In the genomic region with DNA sequence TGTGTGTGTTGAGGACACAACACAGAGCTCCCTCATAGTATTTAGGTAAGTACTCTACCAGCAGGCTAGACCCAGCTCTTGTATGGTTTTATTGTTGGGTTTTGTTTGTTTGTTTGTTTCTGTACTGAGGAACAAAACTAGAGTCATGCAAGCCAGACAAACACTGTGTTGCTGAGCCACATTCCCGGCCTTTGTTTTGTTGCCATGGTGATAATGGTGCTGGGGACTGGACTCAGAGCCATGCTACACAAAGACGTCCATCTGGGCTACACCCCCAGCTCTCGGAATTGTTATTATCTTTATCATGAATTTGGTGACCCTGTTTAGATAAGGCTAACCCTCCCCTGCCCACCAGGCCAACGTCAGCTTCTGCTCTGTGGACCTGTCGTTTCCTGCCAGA, we compare ENCODE assay signal across 14 mouse cellular contexts.
DNase-seq lines count a peak whose midpoint lies in the region; ATAC-seq and TF ChIP-seq lines count a peak whose summit lies in the region.
"Had no signal": no experiment of that assay in that cellular context is flagged by ENCODE, and none has a peak within 500 bp of the region (broad histone marks: within the 10 kb centered on the region; RNA-seq: fewer than 3 reads in every experiment).

No protein-coding gene starts in this region.

- no peak overlapping the region for H3K4me3 ChIP-seq in kidney, postnatal 0 days (replicated peaks; ENCODE audit: low read depth, low read length)
- no peak overlapping the region for H3K4me3 ChIP-seq in forebrain, embryonic 15.5 days
- no peak overlapping the region for H3K4me3 ChIP-seq in liver, embryonic 12.5 days
- H3K4me3 ChIP-seq: limb, embryonic 15.5 days; megakaryocyte, embryonic 14.5 days had no signal

- no peak overlapping the region for H3K9ac ChIP-seq in kidney, postnatal 0 days (ENCODE audit: low read depth, low read length)
- no peak overlapping the region for H3K9ac ChIP-seq in forebrain, embryonic 15.5 days (replicated peaks)
- H3K9ac ChIP-seq in liver, embryonic 12.5 days = no peak overlapping the region
- H3K9ac ChIP-seq: limb, embryonic 15.5 days had no signal

- no peaks in the 10 kb centered on the region for H3K4me1 ChIP-seq in kidney, postnatal 0 days (replicated peaks; ENCODE audit: insufficient read depth, low read length)
- H3K4me1 ChIP-seq in forebrain, embryonic 15.5 days = peaks cover 12% of the 10 kb centered on the region
- no peaks in the 10 kb centered on the region for H3K4me1 ChIP-seq in liver, embryonic 12.5 days
- H3K4me1 ChIP-seq: limb, embryonic 15.5 days had no signal

- no peak for TF ChIP-seq CTCF in kidney, postnatal 0 days (IDR thresholded peaks at IDR 0.05; ENCODE audit: low read depth)

- H3K9me3 ChIP-seq in kidney, postnatal 0 days (replicated peaks; ENCODE audit: low read length) = no peaks in the 10 kb centered on the region
- H3K9me3 ChIP-seq in forebrain, embryonic 15.5 days = no peaks in the 10 kb centered on the region
- H3K9me3 ChIP-seq in liver, embryonic 12.5 days (replicated peaks) = no peaks in the 10 kb centered on the region
- H3K9me3 ChIP-seq: limb, embryonic 15.5 days had no signal

- H3K36me3 ChIP-seq in kidney, postnatal 0 days (ENCODE audit: insufficient read depth, low read length) = no peaks in the 10 kb centered on the region
- no peaks in the 10 kb centered on the region for H3K36me3 ChIP-seq in forebrain, embryonic 15.5 days
- no peaks in the 10 kb centered on the region for H3K36me3 ChIP-seq in liver, embryonic 12.5 days

- no peaks in the 10 kb centered on the region for H3K27me3 ChIP-seq in kidney, postnatal 0 days (ENCODE audit: insufficient read depth, low read length)
- H3K27me3 ChIP-seq in forebrain, embryonic 15.5 days = no peaks in the 10 kb centered on the region
- no peaks in the 10 kb centered on the region for H3K27me3 ChIP-seq in liver, embryonic 12.5 days (replicated peaks)
- H3K27me3 ChIP-seq: limb, embryonic 15.5 days had no signal

- H3K4me2 ChIP-seq in kidney, postnatal 0 days (ENCODE audit: low read length) = no peak overlapping the region
- H3K4me2 ChIP-seq in forebrain, embryonic 15.5 days (replicated peaks) = no peak overlapping the region
- H3K4me2 ChIP-seq in liver, embryonic 12.5 days = no peak overlapping the region
- H3K4me2 ChIP-seq: limb, embryonic 15.5 days had no signal

- no peak overlapping the region for H3K27ac ChIP-seq in kidney, postnatal 0 days
- no peak overlapping the region for H3K27ac ChIP-seq in forebrain, embryonic 15.5 days (replicated peaks)
- H3K27ac ChIP-seq in liver, embryonic 12.5 days = no peak overlapping the region
- H3K27ac ChIP-seq: limb, embryonic 15.5 days had no signal

- no peak for ATAC-seq in kidney, postnatal 0 days (replicated peaks; ENCODE audit: low FRiP score, low read depth)
- peak; percentile 53; the same call in 1 of the 2 replicates for ATAC-seq in forebrain, embryonic 15.5 days (replicated peaks)
- no peak for ATAC-seq in liver, embryonic 12.5 days
- ATAC-seq: intestine, postnatal 0 days had no signal

- 20% methylated on average over 5 of the region's 5 CpGs for WGBS in kidney, postnatal 0 days
- 12% methylated on average over 5 of the region's 5 CpGs for WGBS in forebrain, embryonic 15.5 days
- 18% methylated on average over 5 of the region's 5 CpGs for WGBS in liver, embryonic 12.5 days (ENCODE audit: insufficient replicate concordance)

- DNase-seq in kidney, postnatal 0 days (ENCODE audit: low spot score) = peak; percentile 57
- no peak for DNase-seq in kidney, adult 18-20 months
- peak; percentile 72 for DNase-seq in mesoderm, embryonic 11.5 days (ENCODE audit: low read depth, low spot score)
- peak; percentile 74 for DNase-seq in retina, embryonic 14.5 days (ENCODE audit: low spot score)
- DNase-seq in testis, postnatal 14 days (ENCODE audit: low spot score) = no peak
- DNase-seq in urinary bladder, postnatal 36 days (ENCODE audit: low spot score in 2 of 2) = no peak
- DNase-seq: adrenal gland, postnatal 14 days; B cell, adult 2 months; cerebellum, adult 11-12 months had no signal

Comparison
In these comparisons a context has a peak if more than half of its experiments do, and no peak if none do; other contexts are left out.
1. DNase-seq: peak in kidney, postnatal 0 days (single experiment), mesoderm, embryonic 11.5 days (single experiment) and retina, embryonic 14.5 days (single experiment); none in kidney, adult 18-20 months (single experiment), testis, postnatal 14 days (single experiment) and urinary bladder, postnatal 36 days (0 of 2).